Mouse (Mus musculus): ENCODE results near the gene Zfp60. TPM values are rescaled to one million over a fixed set of nuclear protein-coding genes. Genes with fewer than 3 reads are reported as not detected.
A peak's percentile ranks its signal among the peaks of the same experiment; 100 is the strongest.

Zfp60 gene
- polyA plus RNA-seq, 1 experiment from 2014 or later: 125 TPM

- WGBS: 25% methylated on average over 8 of the region's 8 CpGs
- H3K36me3 ChIP-seq: no peaks in the 10 kb centered on the region
- H3K9ac ChIP-seq: no peak overlapping the region
- no peaks in the 10 kb centered on the region for H3K9me3 ChIP-seq
- peak overlapping the region; percentile 25; the same call in 1 of the 2 replicates for H3K4me2 ChIP-seq
- no peak overlapping the region for H3K4me3 ChIP-seq
- peak overlapping the region; percentile 66 for H3K27ac ChIP-seq
- H3K4me1 ChIP-seq (replicated peaks): peaks cover 8% of the 10 kb centered on the region
- peak; percentile 73 for ATAC-seq (ENCODE audit: low FRiP score)
- no peaks in the 10 kb centered on the region for H3K27me3 ChIP-seq
Measured at GRCm38 (mm10) chr7:27797906-27798811, 67.0 kb downstream of the Zfp60 start.

DNA sequence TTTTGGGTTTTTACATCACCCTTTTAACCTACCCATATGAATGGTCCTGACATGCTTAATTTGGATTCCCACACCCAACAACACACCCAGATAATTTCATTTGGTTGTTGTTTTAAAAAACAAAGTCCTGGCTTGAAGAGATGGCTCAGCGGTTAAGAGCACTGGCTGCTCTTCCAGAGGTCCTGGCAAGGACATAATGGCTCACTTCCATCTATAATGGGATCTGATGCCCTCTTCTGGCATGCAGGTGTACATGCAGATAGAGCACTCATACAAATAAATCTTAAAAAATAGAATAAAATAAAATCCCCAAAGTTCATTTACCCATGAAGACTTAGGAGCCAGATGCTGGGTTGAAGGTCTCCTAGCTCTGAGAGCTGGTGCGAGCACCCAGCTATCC is 69.9 kb downstream of the Zfp60 start:
- Histone ChIP-seq H3K4me2 (no peak overlapping the region), H3K9ac (no peak overlapping the region), H3K4me1 (replicated peaks) (peaks cover 20% of the 10 kb centered on the region), H3K9me3 (no peaks in the 10 kb centered on the region), H3K27me3 (no peaks in the 10 kb centered on the region), H3K4me3 (no peak overlapping the region), H3K36me3 (no peaks in the 10 kb centered on the region), H3K27ac (no peak overlapping the region)
- 52% methylated on average over 2 of the region's 2 CpGs for WGBS
- ATAC-seq (ENCODE audit: low FRiP score): no peak

DNA sequence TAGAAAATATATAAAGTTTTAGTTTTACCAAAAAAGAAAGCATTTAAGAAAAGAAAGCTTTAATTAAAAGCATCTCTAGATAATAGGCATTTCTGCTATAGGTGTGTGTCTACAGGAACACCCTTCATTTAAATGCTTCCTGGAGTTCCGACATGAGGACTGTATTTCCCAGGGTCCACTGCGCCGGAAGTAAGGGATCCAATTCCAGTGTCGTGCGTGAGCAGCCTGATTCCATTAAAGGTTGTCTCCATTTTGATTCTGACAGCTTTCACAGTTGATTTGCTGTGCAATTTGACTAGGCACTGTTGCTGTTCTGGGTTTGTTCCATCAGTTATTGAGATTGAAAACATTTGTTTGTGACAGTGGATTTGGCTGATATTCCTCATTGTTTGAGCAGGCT is 71.8 kb downstream of the Zfp60 start:
- Histone ChIP-seq H3K4me2 (no peak overlapping the region), H3K27ac (no peak overlapping the region), H3K4me1 (replicated peaks) (peaks cover 20% of the 10 kb centered on the region), H3K4me3 (no peak overlapping the region), H3K27me3 (no peaks in the 10 kb centered on the region), H3K36me3 (peaks cover 6% of the 10 kb centered on the region), H3K9me3 (no peaks in the 10 kb centered on the region), H3K9ac (no peak overlapping the region)
- WGBS: 82% methylated on average over 5 of the region's 5 CpGs
- no peak for ATAC-seq (ENCODE audit: low FRiP score)

Other genes starting within 250 kb of the Zfp60 start
- 10.7 and 11.8 TPM in 2 replicates for gene Sertad1, start 244.5 kb upstream of the Zfp60 start, polyA plus RNA-seq (2015; fragmentation: Nextera tagmentation; extraction: Ambion mirVana)
- gene Prx, start 232.1 kb upstream of the Zfp60 start, polyA plus RNA-seq (2015; fragmentation: Nextera tagmentation; extraction: Ambion mirVana): 1.4 and 1.5 TPM in 2 replicates
- gene Hipk4, start 208.1 kb upstream of the Zfp60 start, polyA plus RNA-seq (2015; fragmentation: Nextera tagmentation; extraction: Ambion mirVana): 0.77 and 0.79 TPM in 2 replicates
- 126 TPM in 2 replicates for gene Pld3, start 178.2 kb upstream of the Zfp60 start, polyA plus RNA-seq (2015; fragmentation: Nextera tagmentation; extraction: Ambion mirVana)
- gene 2310022A10Rik, start 178.2 kb upstream of the Zfp60 start, polyA plus RNA-seq (2015; fragmentation: Nextera tagmentation; extraction: Ambion mirVana): 32.1 and 34.0 TPM in 2 replicates
- 68.0 and 71.0 TPM in 2 replicates for gene Akt2, start 139.8 kb upstream of the Zfp60 start, polyA plus RNA-seq (2015; fragmentation: Nextera tagmentation; extraction: Ambion mirVana)
- gene Ttc9b, start 77.5 kb upstream of the Zfp60 start, polyA plus RNA-seq (2015; fragmentation: Nextera tagmentation; extraction: Ambion mirVana): 50.2 and 52.0 TPM in 2 replicates
- gene Map3k10, start 56.8 kb upstream of the Zfp60 start, polyA plus RNA-seq (2015; fragmentation: Nextera tagmentation; extraction: Ambion mirVana): 13.0 and 13.2 TPM in 2 replicates
- gene Zfp607b, start 42.0 kb upstream of the Zfp60 start, polyA plus RNA-seq (2015; fragmentation: Nextera tagmentation; extraction: Ambion mirVana): 10.8 and 12.1 TPM in 2 replicates
- 1.9 and 2.3 TPM in 2 replicates for gene Zfp626, start 75.8 kb downstream of the Zfp60 start, polyA plus RNA-seq (2015; fragmentation: Nextera tagmentation; extraction: Ambion mirVana)
- gene Zfp59, start 107.2 kb downstream of the Zfp60 start, polyA plus RNA-seq (2015; fragmentation: Nextera tagmentation; extraction: Ambion mirVana): 10.5 and 11.0 TPM in 2 replicates
- gene Zfp607a, start 126.1 kb downstream of the Zfp60 start, polyA plus RNA-seq (2015; fragmentation: Nextera tagmentation; extraction: Ambion mirVana): 1.4 and 1.6 TPM in 2 replicates
- gene Zfp974, start 198.1 kb downstream of the Zfp60 start, polyA plus RNA-seq (2015; fragmentation: Nextera tagmentation; extraction: Ambion mirVana): 14.5 and 15.6 TPM in 2 replicates
- 29.8 and 33.5 TPM in 2 replicates for gene Zfp780b, start 247.8 kb downstream of the Zfp60 start, polyA plus RNA-seq (2015; fragmentation: Nextera tagmentation; extraction: Ambion mirVana)

Measured in hindbrain, embryonic 13.5 days (tissue).